Mouse (Mus musculus) embryonic facial prominence, embryonic 13.5 days (tissue): ENCODE results near the gene Islr. TPM values are rescaled to one million over a fixed set of nuclear protein-coding genes. Genes with fewer than 3 reads are reported as not detected.

ENCODE experiments used
- ATAC-seq: fragments of 200-750 bp; cut with Nextera tagmentation; 2 replicates; pipeline ENCODE4 v1.8.0; 2017; ENCODE audit warnings: low read depth; ENCODE audit not compliant: insufficient number of reproducible peaks, insufficient read depth, low FRiP score, low TSS enrichment
- H3K27ac ChIP-seq: fragments of 300-500 bp; sonication (generic); 2 replicates; pipeline ENCODE4 v1.5.1; 2015; ENCODE audit warnings: moderate library complexity, mild to moderate bottlenecking, inconsistent platforms
- H3K27me3 ChIP-seq: fragments of 300-500 bp; sonication (generic); 2 replicates; pipeline ENCODE4 v1.6.1; 2015; ENCODE audit warnings: mild to moderate bottlenecking, inconsistent platforms
- H3K36me3 ChIP-seq: fragments of 300-500 bp; sonication (generic); 2 replicates; pipeline ENCODE4 v1.6.1; 2015; ENCODE audit warnings: mild to moderate bottlenecking, inconsistent platforms
- H3K4me1 ChIP-seq: fragments of 300-500 bp; sonication (generic); 2 replicates; pipeline ENCODE4 v1.6.1; 2015; ENCODE audit warnings: inconsistent platforms
- H3K4me2 ChIP-seq: fragments of 300-500 bp; sonication (generic); 2 replicates; pipeline ENCODE4 v1.6.1; 2015; ENCODE audit warnings: moderate library complexity, mild to moderate bottlenecking, inconsistent platforms
- H3K4me3 ChIP-seq: fragments of 300-500 bp; sonication (generic); 2 replicates; pipeline ENCODE4 v1.5.1; 2015; ENCODE audit warnings: mild to moderate bottlenecking, inconsistent platforms
- H3K9ac ChIP-seq: fragments of 300-500 bp; sonication (generic); 2 replicates; pipeline ENCODE4 v1.6.1; 2015; ENCODE audit warnings: mild to moderate bottlenecking, inconsistent platforms
- H3K9me3 ChIP-seq: fragments of 300-500 bp; sonication (generic); 2 replicates; pipeline ENCODE4 v1.6.1; 2016; ENCODE audit warnings: inconsistent platforms
- WGBS: fragments of 180-500 bp; shearing (Covaris S2); methylation state at CpG from one replicate; pipeline ENCODE4 v1.1.7; 2015; ENCODE audit warnings: mixed read lengths; 5-methylcytosine and 5-hydroxymethylcytosine counted together
- polyA plus RNA-seq: library from polyadenylated mRNA; unstranded; fragments of >200 nt; fragmentation: Nextera tagmentation; extraction: Ambion mirVana; gene quantifications from 2 replicates; pipeline ENCODE4 v1.2.1, GENCODE M21; 2015

Gene Islr
- polyA plus RNA-seq, 1 experiment from 2014 or later = 75.6 TPM

GRCm38 (mm10) chr9:58201091-58201842 lies 2.8 kb downstream of the Islr start:
- Histone ChIP-seq H3K9ac (no peak overlapping the region), H3K27me3 (peaks cover 91% of the 10 kb centered on the region), H3K9me3 (no peaks in the 10 kb centered on the region), H3K4me3 (peak overlapping the region; percentile 25), H3K36me3 (no peaks in the 10 kb centered on the region), H3K4me2 (peak overlapping the region; percentile 53), H3K4me1 (peaks cover 69% of the 10 kb centered on the region), H3K27ac (no peak overlapping the region)
- WGBS = 2% methylated on average over 24 of the region's 24 CpGs
- ATAC-seq = no peak

DNA sequence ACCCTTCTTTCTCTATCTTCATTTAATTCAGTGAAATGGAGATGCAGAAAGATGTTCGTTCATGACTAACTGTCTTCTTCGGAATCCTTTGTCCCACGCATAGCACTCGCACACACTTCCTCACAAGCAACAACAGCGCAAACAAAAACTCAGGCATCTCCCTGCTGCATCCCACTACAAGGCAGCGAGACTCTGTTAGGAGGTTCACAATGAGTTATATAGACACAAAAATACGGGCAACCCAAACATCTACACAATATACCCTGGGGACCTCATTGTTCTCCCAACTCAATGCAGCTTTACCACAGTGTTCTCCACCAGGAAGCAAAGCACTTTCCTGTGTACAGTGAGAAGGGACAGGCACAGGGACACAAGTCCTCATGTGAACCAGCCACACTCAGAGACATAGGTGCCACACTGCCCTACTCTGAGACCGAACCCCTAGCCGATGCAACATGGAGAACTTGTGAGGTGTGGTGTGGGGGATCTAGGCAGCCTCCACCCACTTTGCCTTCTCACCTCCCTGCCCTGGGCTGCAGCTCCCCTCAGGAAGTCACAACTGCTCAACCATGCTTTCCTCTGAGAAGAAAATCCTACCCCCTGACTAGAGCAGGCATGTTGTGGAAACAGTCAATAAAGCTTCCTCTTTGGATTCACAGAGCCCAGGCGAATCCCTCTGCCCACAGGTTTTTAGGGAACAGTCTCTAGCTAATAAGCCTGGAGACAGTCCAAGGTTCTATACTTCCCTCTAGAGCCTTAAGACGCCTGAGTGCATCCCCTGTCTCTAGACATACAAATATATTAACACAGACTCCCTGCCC lies 3.6 kb downstream of the Islr start:
- Histone ChIP-seq H3K9me3 (no peaks in the 10 kb centered on the region), H3K4me2 (no peak overlapping the region), H3K4me3 (peak overlapping the region; percentile 25; the same call in 1 of the 2 replicates), H3K4me1 (peaks cover 74% of the 10 kb centered on the region), H3K9ac (no peak overlapping the region), H3K27ac (no peak overlapping the region), H3K27me3 (peaks cover 92% of the 10 kb centered on the region), H3K36me3 (no peaks in the 10 kb centered on the region)
- WGBS = 10% methylated on average over 11 of the region's 11 CpGs
- ATAC-seq = no peak

GRCm38 (mm10) chr9:58199381-58200269 lies 4.5 kb downstream of the Islr start:
- 2% methylated on average over 41 of the region's 41 CpGs for WGBS
- no peak for ATAC-seq
- Histone ChIP-seq H3K36me3 (no peaks in the 10 kb centered on the region), H3K27me3 (peaks cover 96% of the 10 kb centered on the region), H3K4me3 (peak overlapping the region; percentile 36), H3K9me3 (no peaks in the 10 kb centered on the region), H3K4me2 (peak overlapping the region; percentile 63), H3K4me1 (peaks cover 74% of the 10 kb centered on the region), H3K9ac (0 out of 2 replicates have a peak overlapping the region, but pooled peaks have one; percentile 11), H3K27ac (no peak overlapping the region)

DNA sequence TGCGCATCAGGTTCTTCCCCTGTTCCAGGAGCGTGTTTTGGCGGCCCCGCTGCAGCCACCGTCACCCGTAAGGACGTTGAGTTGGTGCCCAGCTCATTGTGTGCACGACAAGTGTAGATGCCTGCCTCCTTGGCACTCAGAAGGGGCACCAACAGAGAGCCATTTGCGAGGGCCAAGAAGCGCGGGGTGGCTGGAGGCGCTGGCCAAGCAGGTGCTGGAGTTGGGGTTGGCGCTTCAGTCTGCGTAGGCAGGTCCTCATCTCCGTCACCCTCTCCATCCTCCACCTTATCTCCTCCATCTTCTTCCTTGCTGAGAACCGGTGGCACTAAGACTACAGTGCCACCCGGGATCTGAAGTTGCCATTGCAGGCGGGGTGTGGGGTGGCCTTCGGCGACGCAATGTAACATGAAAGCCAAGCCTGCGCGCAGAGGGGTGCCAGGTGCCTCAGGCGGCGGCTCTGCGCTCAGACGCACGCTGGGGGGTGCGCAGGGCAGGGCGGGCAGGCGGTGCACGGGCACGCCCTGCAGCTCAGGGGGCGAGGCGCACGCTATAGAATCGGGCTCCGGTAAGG lies 5.2 kb downstream of the Islr start:
- Histone ChIP-seq H3K9me3 (no peaks in the 10 kb centered on the region), H3K27me3 (peaks cover 100% of the 10 kb centered on the region), H3K4me3 (peak overlapping the region; percentile 36), H3K4me2 (peak overlapping the region; percentile 63), H3K4me1 (peaks cover 71% of the 10 kb centered on the region), H3K9ac (0 out of 2 replicates have a peak overlapping the region, but pooled peaks have one; percentile 11), H3K27ac (no peak overlapping the region), H3K36me3 (no peaks in the 10 kb centered on the region)
- under 1% methylated on average over 38 of the region's 38 CpGs for WGBS
- no peak for ATAC-seq

- ATAC-seq = no peak
- Histone ChIP-seq H3K27me3 (peaks cover 97% of the 10 kb centered on the region), H3K4me2 (peak overlapping the region; percentile 63), H3K4me1 (peaks cover 70% of the 10 kb centered on the region), H3K36me3 (no peaks in the 10 kb centered on the region), H3K27ac (no peak overlapping the region), H3K9ac (no peak overlapping the region; the same call in 1 of the 2 replicates), H3K4me3 (peak overlapping the region; percentile 36), H3K9me3 (no peaks in the 10 kb centered on the region)
- WGBS = 1% methylated on average over 58 of the region's 58 CpGs
These were observed 6.1 kb downstream of the Islr start for GRCm38 (mm10) chr9:58197781-58198701.

DNA sequence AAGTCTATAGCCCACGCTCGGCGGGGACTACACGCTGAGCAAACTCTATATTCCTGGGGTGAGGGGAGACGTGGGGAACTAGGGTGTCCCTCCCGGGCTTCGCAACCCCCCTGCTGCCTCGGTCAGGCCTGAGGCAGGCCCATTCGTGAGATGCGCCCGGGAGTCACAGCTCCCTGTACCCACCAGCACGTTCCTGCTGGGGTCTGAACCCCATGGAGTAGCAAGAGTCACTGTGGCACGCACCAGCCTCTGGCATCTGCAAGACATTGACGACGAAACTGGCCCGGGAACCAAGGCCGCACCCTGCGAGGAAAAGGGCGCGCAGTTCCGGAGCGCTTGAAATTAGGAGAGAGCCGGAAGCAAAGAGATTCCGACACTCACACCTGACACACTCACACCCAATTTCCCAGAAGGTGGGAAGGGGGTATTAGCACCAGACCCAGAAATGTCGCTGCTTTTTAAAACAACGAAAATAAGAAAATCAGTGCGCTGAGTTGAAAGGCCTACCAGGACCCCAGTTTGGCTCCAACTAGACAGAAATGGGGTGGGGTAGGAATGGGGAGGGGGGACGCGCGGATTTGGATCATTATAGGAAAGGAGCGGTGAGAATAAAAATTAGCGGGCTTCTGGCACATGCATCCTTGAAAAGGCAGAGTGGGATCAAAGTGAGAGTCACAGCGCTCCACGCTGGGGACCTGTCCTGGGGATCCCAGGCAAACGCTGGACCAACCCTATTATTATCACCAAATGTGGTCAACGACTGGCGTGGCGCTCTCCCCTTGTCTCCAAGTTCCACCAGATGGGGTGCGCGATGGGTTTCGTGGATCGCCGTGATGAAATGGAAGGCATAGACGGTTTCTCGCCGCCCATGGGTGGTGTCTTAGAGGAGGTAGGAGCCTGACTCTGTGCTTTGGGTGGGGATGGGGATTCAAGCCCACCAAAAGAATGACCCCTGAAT lies 7.2 kb downstream of the Islr start:
- Histone ChIP-seq H3K4me2 (peak overlapping the region; percentile 63), H3K4me1 (peaks cover 63% of the 10 kb centered on the region), H3K9me3 (no peaks in the 10 kb centered on the region), H3K9ac (no peak overlapping the region), H3K36me3 (no peaks in the 10 kb centered on the region), H3K27ac (no peak overlapping the region), H3K4me3 (peak overlapping the region; percentile 36), H3K27me3 (peaks cover 85% of the 10 kb centered on the region)
- no peak for ATAC-seq
- 3% methylated on average over 46 of the region's 46 CpGs for WGBS

GRCm38 (mm10) chr9:58196141-58196540 lies 8.0 kb downstream of the Islr start:
- no peak for ATAC-seq
- Histone ChIP-seq H3K27me3 (peaks cover 78% of the 10 kb centered on the region), H3K36me3 (no peaks in the 10 kb centered on the region), H3K4me3 (peak overlapping the region; percentile 14), H3K9ac (no peak overlapping the region), H3K27ac (no peak overlapping the region), H3K4me2 (peak overlapping the region; percentile 63), H3K4me1 (peaks cover 56% of the 10 kb centered on the region), H3K9me3 (no peaks in the 10 kb centered on the region)
- WGBS = 3% methylated on average over 14 of the region's 14 CpGs

GRCm38 (mm10) chr9:58195671-58196070 lies 8.4 kb downstream of the Islr start:
- Histone ChIP-seq H3K4me1 (peaks cover 51% of the 10 kb centered on the region), H3K27me3 (peaks cover 73% of the 10 kb centered on the region), H3K4me3 (no peak overlapping the region), H3K27ac (no peak overlapping the region), H3K36me3 (no peaks in the 10 kb centered on the region), H3K9me3 (no peaks in the 10 kb centered on the region), H3K4me2 (no peak overlapping the region), H3K9ac (no peak overlapping the region)
- no peak for ATAC-seq
- 8% methylated on average over 1 of the region's 1 CpGs for whole genome bisulfite sequencing

- no peaks in the 10 kb centered on the region for H3K9me3 ChIP-seq
- WGBS = 63% methylated on average over 9 of the region's 9 CpGs
- no peaks in the 10 kb centered on the region for H3K36me3 ChIP-seq
- H3K9ac ChIP-seq = no peak overlapping the region
- H3K27ac ChIP-seq = no peak overlapping the region
- peaks cover 64% of the 10 kb centered on the region for H3K27me3 ChIP-seq
- no peak overlapping the region for H3K4me2 ChIP-seq
- ATAC-seq = no peak
- no peak overlapping the region for H3K4me3 ChIP-seq
- peaks cover 37% of the 10 kb centered on the region for H3K4me1 ChIP-seq
These were observed 9.9 kb downstream of the Islr start for GRCm38 (mm10) chr9:58194222-58194621.
